20 mouse cellular contexts compared by ENCODE assay signal in genomic region chr16:38677171-38677570, GRCm38 (mm10).
"Had no signal": no experiment of that assay in that cellular context is flagged by ENCODE, and none has a peak within 500 bp of the region (broad histone marks: within the 10 kb centered on the region; RNA-seq: fewer than 3 reads in every experiment).

No protein-coding gene starts in this region.

- H3K4me3 ChIP-seq: kidney, embryonic 15.5 days; left cerebral cortex, adult 2 months; liver, embryonic 13.5 days; midbrain, embryonic 13.5 days; neural tube, embryonic 12.5 days; neural tube, embryonic 15.5 days had no signal

- H3K27ac ChIP-seq: kidney, embryonic 15.5 days; left cerebral cortex, adult 2 months; liver, embryonic 13.5 days; macrophage; midbrain, embryonic 13.5 days; neural tube, embryonic 12.5 days; neural tube, embryonic 15.5 days; stomach, postnatal 0 days had no signal

- H3K9me3 ChIP-seq: kidney, embryonic 15.5 days; liver, embryonic 13.5 days; midbrain, embryonic 13.5 days; neural tube, embryonic 12.5 days; neural tube, embryonic 15.5 days had no signal

- H3K4me2 ChIP-seq: kidney, embryonic 15.5 days; liver, embryonic 13.5 days; midbrain, embryonic 13.5 days; neural tube, embryonic 12.5 days; neural tube, embryonic 15.5 days had no signal

- H3K4me1 ChIP-seq: neural tube, embryonic 15.5 days had no signal

- DNase-seq: kidney, adult 8-10 months; kidney, postnatal 10 days; kidney, postnatal 36 days; layer of hippocampus, postnatal 36 days; liver, embryonic 13.5 days; lung, adult 2 months; lung, postnatal 14 days; right cerebral cortex, adult 18-20 months; right cerebral cortex, postnatal 14 days; right cerebral cortex, postnatal 4 days; thymus, adult 2 months; thymus, postnatal 14 days; thymus, postnatal 4 days had no signal

- H3K9ac ChIP-seq: kidney, embryonic 15.5 days; liver, embryonic 13.5 days; midbrain, embryonic 13.5 days; neural tube, embryonic 12.5 days; neural tube, embryonic 15.5 days had no signal

- H3K27me3 ChIP-seq: kidney, embryonic 15.5 days; liver, embryonic 13.5 days; midbrain, embryonic 13.5 days; neural tube, embryonic 12.5 days; neural tube, embryonic 15.5 days had no signal

- H3K36me3 ChIP-seq: kidney, embryonic 15.5 days; liver, embryonic 13.5 days; midbrain, embryonic 13.5 days; neural tube, embryonic 12.5 days; neural tube, embryonic 15.5 days had no signal
